Mouse (Mus musculus) embryonic facial prominence, embryonic 11.5 days (tissue): ENCODE measurements around the gene Acvr1. TPM values are rescaled to one million over a fixed set of nuclear protein-coding genes. Genes with fewer than 3 reads are reported as not detected.

Experiments
- ATAC-seq: fragments of 200-750 bp; cut with Nextera tagmentation; replicated peaks from 2 replicates; pipeline ENCODE4 v1.8.0; 2017; ENCODE audit warnings: low read depth; ENCODE audit not compliant: insufficient number of reproducible peaks, low FRiP score, low TSS enrichment
- DNase-seq: peaks from one replicate; pipeline ENCODE4 v3.0.0-alpha.2; 2015; ENCODE audit warnings: low spot score
- H3K27ac ChIP-seq: fragments of 300-500 bp; sonication (generic); replicated peaks from 2 replicates; pipeline ENCODE4 v1.5.1; 2014; ENCODE audit warnings: mild to moderate bottlenecking, low read depth, low read length, control low read depth
- H3K27me3 ChIP-seq: fragments of 300-500 bp; sonication (generic); 2 replicates; pipeline ENCODE4 v1.6.1; 2014; ENCODE audit warnings: mild to moderate bottlenecking, low read length, moderate library complexity, mixed read lengths; ENCODE audit not compliant: control insufficient read depth, insufficient read depth
- H3K36me3 ChIP-seq: fragments of 300-500 bp; sonication (generic); replicated peaks from 2 replicates; pipeline ENCODE4 v1.6.1; 2014; ENCODE audit warnings: low read depth, mild to moderate bottlenecking, low read length, moderate library complexity, mixed read lengths; ENCODE audit not compliant: control insufficient read depth, insufficient read depth
- H3K4me1 ChIP-seq: fragments of 300-500 bp; sonication (generic); 2 replicates; pipeline ENCODE4 v1.6.1; 2014; ENCODE audit warnings: low read length, mixed read lengths; ENCODE audit not compliant: control insufficient read depth, insufficient read depth
- H3K4me2 ChIP-seq: fragments of 300-500 bp; sonication (generic); 2 replicates; pipeline ENCODE4 v1.6.1; 2014; ENCODE audit warnings: low read depth, mild to moderate bottlenecking, control low read depth, low read length, moderate library complexity
- H3K4me3 ChIP-seq: fragments of 300-500 bp; sonication (generic); 2 replicates; pipeline ENCODE4 v1.5.1; 2014; ENCODE audit warnings: low read depth, low read length, control low read depth
- H3K9ac ChIP-seq: fragments of 300-500 bp; sonication (generic); replicated peaks from 2 replicates; pipeline ENCODE4 v1.6.1; 2014; ENCODE audit warnings: mild to moderate bottlenecking, control low read depth, low read length
- H3K9me3 ChIP-seq: fragments of 300-500 bp; sonication (generic); replicated peaks from 2 replicates; pipeline ENCODE4 v1.6.1; 2016; ENCODE audit warnings: mild to moderate bottlenecking, low read length, inconsistent platforms, mixed read lengths; ENCODE audit not compliant: control insufficient read depth
- WGBS: fragments of 180-500 bp; shearing (Covaris S2); extraction: QIAGEN DNeasy Blood & Tissue Kit; methylation state at CpG from one replicate; pipeline ENCODE4 v1.1.7; 2014; 5-methylcytosine and 5-hydroxymethylcytosine counted together
- polyA plus RNA-seq: library from polyadenylated mRNA; unstranded; fragments of >200 nt; fragmentation: Nextera tagmentation; extraction: Ambion mirVana; gene quantifications from 2 replicates; pipeline ENCODE4 v1.2.1, GENCODE M21; 2014

Gene Acvr1
- polyA plus RNA-seq, 1 experiment from 2014 or later, result 6.1 TPM

GRCm38 (mm10) chr2:58597556-58597955 is 30.6 kb upstream of the Acvr1 start:
- no peak for ATAC-seq
- no peaks in the 10 kb centered on the region for H3K9me3 ChIP-seq
- no peaks in the 10 kb centered on the region for H3K36me3 ChIP-seq
- H3K4me3 ChIP-seq, result no peak overlapping the region
- H3K4me1 ChIP-seq, result no peaks in the 10 kb centered on the region
- no peak overlapping the region for H3K9ac ChIP-seq
- H3K27ac ChIP-seq, result no peak overlapping the region
- no peaks in the 10 kb centered on the region for H3K27me3 ChIP-seq
- 94% methylated on average over 3 of the region's 3 CpGs for WGBS
- H3K4me2 ChIP-seq, result no peak overlapping the region
- no peak for DNase-seq

- H3K4me2 ChIP-seq, result no peak overlapping the region
- 87% methylated on average over 17 of the region's 17 CpGs for WGBS
- H3K36me3 ChIP-seq, result no peaks in the 10 kb centered on the region
- no peak overlapping the region for H3K9ac ChIP-seq
- no peaks in the 10 kb centered on the region for H3K9me3 ChIP-seq
- ATAC-seq, result no peak
- H3K27me3 ChIP-seq, result no peaks in the 10 kb centered on the region
- H3K4me1 ChIP-seq, result no peaks in the 10 kb centered on the region
- no peak for DNase-seq
- no peak overlapping the region for H3K4me3 ChIP-seq
- no peak overlapping the region for H3K27ac ChIP-seq
These were observed 29.9 kb upstream of the Acvr1 start for GRCm38 (mm10) chr2:58596774-58597342.

GRCm38 (mm10) chr2:58595350-58595749 is 28.4 kb upstream of the Acvr1 start:
- 0 out of 2 replicates have a peak overlapping the region, but pooled peaks have one; percentile 11 for H3K27ac ChIP-seq
- no peaks in the 10 kb centered on the region for H3K9me3 ChIP-seq
- no peak overlapping the region for H3K4me2 ChIP-seq
- H3K9ac ChIP-seq, result no peak overlapping the region; the same call in 1 of the 2 replicates
- H3K27me3 ChIP-seq, result no peaks in the 10 kb centered on the region
- no peaks in the 10 kb centered on the region for H3K4me1 ChIP-seq
- DNase-seq, result peak; percentile 26
- WGBS, result 43% methylated on average over 9 of the region's 9 CpGs
- H3K4me3 ChIP-seq, result no peak overlapping the region
- H3K36me3 ChIP-seq, result no peaks in the 10 kb centered on the region
- no peak for ATAC-seq

GRCm38 (mm10) chr2:58590055-58590454 is 23.1 kb upstream of the Acvr1 start:
- Histone ChIP-seq H3K4me3 (no peak overlapping the region), H3K27me3 (no peaks in the 10 kb centered on the region), H3K9me3 (no peaks in the 10 kb centered on the region), H3K36me3 (no peaks in the 10 kb centered on the region), H3K4me2 (no peak overlapping the region), H3K9ac (no peak overlapping the region), H3K27ac (no peak overlapping the region), H3K4me1 (no peaks in the 10 kb centered on the region)
- 0 out of 2 replicates have a peak, but pooled peaks have one; percentile 44 for ATAC-seq
- 91% methylated on average over 1 of the region's 1 CpGs for WGBS
- DNase-seq, result no peak

GRCm38 (mm10) chr2:58589637-58590036 is 22.7 kb upstream of the Acvr1 start:
- no peak overlapping the region for H3K4me2 ChIP-seq
- no peaks in the 10 kb centered on the region for H3K36me3 ChIP-seq
- DNase-seq (no peak), ATAC-seq (no peak)
- 80% methylated on average over 4 of the region's 4 CpGs for WGBS
- H3K9me3 ChIP-seq, result no peaks in the 10 kb centered on the region
- H3K27me3 ChIP-seq, result no peaks in the 10 kb centered on the region
- no peaks in the 10 kb centered on the region for H3K4me1 ChIP-seq
- no peak overlapping the region for H3K27ac ChIP-seq
- no peak overlapping the region for H3K4me3 ChIP-seq
- no peak overlapping the region for H3K9ac ChIP-seq

GRCm38 (mm10) chr2:58586311-58586710 is 19.4 kb upstream of the Acvr1 start:
- DNase-seq, result peak; percentile 14
- Histone ChIP-seq H3K9me3 (no peaks in the 10 kb centered on the region), H3K9ac (no peak overlapping the region), H3K4me1 (no peaks in the 10 kb centered on the region), H3K36me3 (no peaks in the 10 kb centered on the region), H3K4me3 (no peak overlapping the region), H3K27me3 (no peaks in the 10 kb centered on the region), H3K4me2 (no peak overlapping the region), H3K27ac (no peak overlapping the region)
- no peak for ATAC-seq
- WGBS, result 58% methylated on average over 10 of the region's 10 CpGs

- no peak for DNase-seq
- no peak for ATAC-seq
- no peak overlapping the region for H3K4me2 ChIP-seq
- no peaks in the 10 kb centered on the region for H3K4me1 ChIP-seq
- no peak overlapping the region for H3K9ac ChIP-seq
- H3K9me3 ChIP-seq, result no peaks in the 10 kb centered on the region
- H3K27me3 ChIP-seq, result no peaks in the 10 kb centered on the region
- H3K36me3 ChIP-seq, result no peaks in the 10 kb centered on the region
- 85% methylated on average over 2 of the region's 2 CpGs for WGBS
- no peak overlapping the region for H3K4me3 ChIP-seq
- H3K27ac ChIP-seq, result no peak overlapping the region
These were observed 7.2 kb upstream of the Acvr1 start for GRCm38 (mm10) chr2:58574167-58574566.

GRCm38 (mm10) chr2:58568841-58569645 is 2.1 kb upstream of the Acvr1 start:
- Histone ChIP-seq H3K4me1 (no peaks in the 10 kb centered on the region; the same call in 1 of the 2 replicates), H3K4me2 (no peak overlapping the region; the same call in 1 of the 2 replicates), H3K27me3 (no peaks in the 10 kb centered on the region), H3K4me3 (no peak overlapping the region; the same call in 1 of the 2 replicates), H3K9me3 (no peaks in the 10 kb centered on the region), H3K27ac (no peak overlapping the region), H3K9ac (no peak overlapping the region; the same call in 1 of the 2 replicates), H3K36me3 (no peaks in the 10 kb centered on the region)
- ATAC-seq, result no peak
- 79% methylated on average over 4 of the region's 4 CpGs for WGBS
- no peak for DNase-seq
